Mouse (Mus musculus): ENCODE measurements at regions not wholly inside any gene's neighbourhood (a gene's known extent, or its start where the extent isn't known, plus 50 kb on each side); places are given as distances from the start of the nearest gene placed in this dataset.

DNA sequence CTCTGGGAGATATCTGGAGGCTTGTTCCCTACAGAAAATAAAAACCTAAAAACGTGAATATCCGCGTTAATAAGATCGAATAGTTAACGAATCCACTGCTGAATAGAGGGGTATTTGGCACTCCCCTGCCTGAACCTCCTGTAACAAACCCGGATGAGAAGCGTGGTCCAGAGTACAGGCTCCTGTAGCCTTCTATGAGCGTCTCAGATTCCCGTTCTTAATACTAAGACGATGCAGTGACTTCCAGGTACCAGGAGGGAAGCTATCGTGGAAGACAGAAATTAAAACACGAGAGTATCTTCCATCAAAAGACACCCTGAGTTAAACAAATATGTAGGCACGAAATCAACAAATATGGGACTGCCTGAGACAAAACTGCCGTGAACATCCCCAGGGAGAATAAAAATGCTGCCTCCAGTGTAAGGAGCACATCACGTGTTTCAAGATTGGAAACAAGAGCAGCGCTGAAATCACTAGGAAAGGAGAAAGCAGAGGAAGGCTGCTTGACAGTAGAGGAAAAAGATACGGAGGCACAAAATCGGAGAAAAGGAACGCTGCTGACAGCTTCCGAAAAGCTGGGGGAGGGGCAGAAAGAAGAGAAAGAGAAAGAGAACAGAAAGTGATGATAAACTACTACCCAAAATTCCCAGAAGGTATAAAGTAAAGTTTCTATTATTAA, 83.6 kb upstream of the Ift57 start:
- no peak overlapping the region for H3K27ac ChIP-seq
- no peak overlapping the region for H3K4me2 ChIP-seq
- no peak overlapping the region for H3K9ac ChIP-seq
- H3K27me3 ChIP-seq (replicated peaks): no peaks in the 10 kb centered on the region
- H3K9me3 ChIP-seq (replicated peaks): no peaks in the 10 kb centered on the region; the same call in 1 of the 2 replicates
- H3K36me3 ChIP-seq: no peaks in the 10 kb centered on the region
- WGBS (ENCODE audit: insufficient replicate concordance): 74% methylated on average over 20 of the region's 20 CpGs
- no peak for ATAC-seq
- H3K4me1 ChIP-seq: no peaks in the 10 kb centered on the region
- no peak overlapping the region for H3K4me3 ChIP-seq

DNA sequence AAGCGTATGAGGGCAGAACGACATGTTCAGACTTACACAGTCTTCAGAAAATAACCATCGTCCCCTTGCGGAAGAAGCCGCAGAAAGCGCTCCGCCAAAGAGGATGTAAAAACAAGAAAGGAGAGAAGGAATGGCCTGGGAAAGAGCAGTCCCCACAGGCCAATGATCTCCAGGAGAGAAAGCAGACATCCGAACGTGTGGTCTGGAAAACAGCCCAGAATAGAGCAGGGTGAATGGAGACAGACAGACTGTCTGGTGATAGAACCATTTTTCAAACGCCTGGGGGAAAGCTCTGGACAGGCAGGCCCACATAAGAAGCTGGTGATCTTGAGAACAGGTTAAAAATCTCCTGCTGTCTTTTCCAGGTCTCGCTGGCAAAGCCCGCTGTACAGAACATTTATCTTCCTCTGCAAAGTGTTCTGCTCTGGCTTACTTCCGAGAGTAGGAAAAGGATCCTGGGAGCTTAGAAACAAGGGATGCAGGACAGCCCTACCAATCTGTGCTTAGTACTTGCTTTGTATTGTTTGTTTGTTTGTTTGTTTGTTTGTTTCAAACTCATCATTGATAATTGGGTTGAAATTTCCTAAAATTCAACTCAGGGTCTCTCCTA, 82.7 kb upstream of the Ift57 start:
- Histone ChIP-seq H3K4me1 (no peaks in the 10 kb centered on the region), H3K4me3 (no peak overlapping the region), H3K27ac (no peak overlapping the region)

DNA sequence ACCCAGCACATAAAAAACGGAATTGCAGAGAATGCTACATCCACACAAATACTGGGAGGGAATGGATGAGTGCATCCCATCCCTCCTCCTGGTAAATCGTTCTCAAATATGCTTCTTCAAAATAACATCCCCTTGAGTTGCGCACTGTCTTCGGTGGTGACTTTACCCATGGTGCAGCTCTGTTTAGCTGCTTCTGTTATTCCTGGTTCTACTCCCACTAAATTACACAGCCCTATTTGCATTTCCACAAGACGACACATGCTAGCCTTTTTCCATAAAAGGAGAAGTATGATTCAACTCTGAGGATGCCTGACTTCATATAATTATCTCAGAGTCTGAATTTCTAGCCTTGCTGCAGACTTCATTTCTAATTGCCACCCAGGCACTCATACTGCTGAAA, 65.5 kb upstream of the Ift57 start:
- H3K27ac ChIP-seq: no peak overlapping the region
- ATAC-seq: no peak
- no peak overlapping the region for H3K9ac ChIP-seq
- no peaks in the 10 kb centered on the region for H3K4me1 ChIP-seq
- no peaks in the 10 kb centered on the region for H3K9me3 ChIP-seq (replicated peaks)
- no peak overlapping the region for H3K4me3 ChIP-seq
- H3K4me2 ChIP-seq: no peak overlapping the region
- WGBS (ENCODE audit: insufficient replicate concordance): 52% methylated on average over 5 of the region's 5 CpGs
- no peaks in the 10 kb centered on the region for H3K36me3 ChIP-seq
- H3K27me3 ChIP-seq (replicated peaks): no peaks in the 10 kb centered on the region

More for the DNA sequence above, 82.7 kb upstream of the Ift57 start:
- WGBS (ENCODE audit: insufficient replicate concordance): 74% methylated on average over 13 of the region's 13 CpGs
- H3K36me3 ChIP-seq: no peaks in the 10 kb centered on the region
- H3K27me3 ChIP-seq (replicated peaks): no peaks in the 10 kb centered on the region
- H3K9ac ChIP-seq: no peak overlapping the region
- H3K9me3 ChIP-seq (replicated peaks): no peaks in the 10 kb centered on the region; the same call in 1 of the 2 replicates
- ATAC-seq: no peak
- no peak overlapping the region for H3K4me2 ChIP-seq

DNA sequence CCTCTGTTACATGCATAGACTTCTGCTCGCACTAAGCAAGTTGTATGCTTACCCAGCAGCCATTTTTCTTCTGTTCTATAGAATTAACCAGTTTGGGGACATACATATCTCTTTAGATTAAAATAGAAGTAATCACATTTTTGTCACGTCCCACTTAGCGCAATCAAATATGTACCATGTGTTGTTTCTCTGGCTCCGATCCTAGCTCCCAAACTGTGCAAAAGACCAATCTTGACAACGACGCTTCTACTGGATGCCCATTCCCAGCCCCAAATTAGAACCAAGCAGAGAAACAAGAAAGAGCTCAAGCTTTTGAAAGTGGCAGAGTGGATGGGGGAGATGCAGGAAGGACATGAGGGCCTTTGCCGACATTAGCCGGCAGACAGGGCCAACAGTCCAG, 63.5 kb upstream of the Ift57 start:
- Histone ChIP-seq H3K36me3 (no peaks in the 10 kb centered on the region), H3K27ac (no peak overlapping the region), H3K9me3 (replicated peaks) (no peaks in the 10 kb centered on the region), H3K4me3 (no peak overlapping the region), H3K4me1 (no peaks in the 10 kb centered on the region), H3K27me3 (replicated peaks) (no peaks in the 10 kb centered on the region), H3K4me2 (no peak overlapping the region), H3K9ac (no peak overlapping the region)
- WGBS (ENCODE audit: insufficient replicate concordance): 87% methylated on average over 8 of the region's 8 CpGs
- ATAC-seq: no peak

DNA sequence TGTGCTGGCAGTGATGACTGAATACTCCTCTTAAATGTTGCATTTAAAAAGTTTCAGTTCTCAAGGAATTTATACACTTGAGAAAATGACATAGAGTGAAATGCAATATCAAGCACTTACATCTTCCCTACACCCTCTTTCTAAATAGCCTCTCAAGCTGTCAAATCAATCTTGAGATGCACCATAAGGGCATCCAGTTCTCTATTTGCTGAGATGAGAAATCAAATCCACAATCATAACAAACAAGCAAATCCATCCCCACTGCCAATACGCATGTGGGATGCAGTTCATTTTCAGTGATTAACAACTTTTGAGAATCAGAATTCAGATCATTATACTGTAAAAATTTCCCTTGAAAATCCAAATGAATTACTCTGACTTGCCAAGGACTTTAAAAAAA, 62.6 kb upstream of the Ift57 start:
- H3K27ac ChIP-seq: no peak overlapping the region
- H3K4me3 ChIP-seq: no peak overlapping the region
- H3K4me1 ChIP-seq: no peaks in the 10 kb centered on the region
- H3K9ac ChIP-seq: no peak overlapping the region
- H3K4me2 ChIP-seq: no peak overlapping the region
- no peaks in the 10 kb centered on the region for H3K27me3 ChIP-seq (replicated peaks)
- WGBS (ENCODE audit: insufficient replicate concordance): 82% methylated on average over 1 of the region's 1 CpGs
- no peaks in the 10 kb centered on the region for H3K36me3 ChIP-seq
- H3K9me3 ChIP-seq (replicated peaks): no peaks in the 10 kb centered on the region
- ATAC-seq: no peak

DNA sequence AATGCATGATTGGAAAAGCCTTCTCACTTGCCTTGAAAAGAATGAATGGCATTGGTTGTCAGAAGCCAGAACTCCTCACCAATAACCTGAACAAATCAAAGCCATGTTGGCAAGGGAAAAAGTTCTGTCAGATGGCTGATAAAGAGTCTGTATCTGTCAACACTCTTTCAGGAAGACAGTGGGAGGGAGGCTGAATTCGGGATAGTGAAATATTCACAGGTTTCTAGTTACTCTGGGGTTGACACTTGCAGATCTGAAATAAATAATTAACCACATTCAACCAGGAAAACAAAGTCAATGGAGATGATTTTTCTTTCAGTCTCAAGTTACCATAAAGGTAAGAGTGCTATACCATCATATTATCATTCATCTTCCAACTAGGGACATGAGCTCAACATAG, 56.3 kb upstream of the Ift57 start:
- ATAC-seq: no peak
- Histone ChIP-seq H3K4me1 (no peaks in the 10 kb centered on the region), H3K27me3 (replicated peaks) (no peaks in the 10 kb centered on the region), H3K27ac (no peak overlapping the region), H3K4me3 (no peak overlapping the region), H3K9me3 (replicated peaks) (no peaks in the 10 kb centered on the region), H3K9ac (no peak overlapping the region), H3K36me3 (no peaks in the 10 kb centered on the region), H3K4me2 (no peak overlapping the region)
- whole genome bisulfite sequencing (ENCODE audit: insufficient replicate concordance): 44% methylated on average over 1 of the region's 1 CpGs

DNA sequence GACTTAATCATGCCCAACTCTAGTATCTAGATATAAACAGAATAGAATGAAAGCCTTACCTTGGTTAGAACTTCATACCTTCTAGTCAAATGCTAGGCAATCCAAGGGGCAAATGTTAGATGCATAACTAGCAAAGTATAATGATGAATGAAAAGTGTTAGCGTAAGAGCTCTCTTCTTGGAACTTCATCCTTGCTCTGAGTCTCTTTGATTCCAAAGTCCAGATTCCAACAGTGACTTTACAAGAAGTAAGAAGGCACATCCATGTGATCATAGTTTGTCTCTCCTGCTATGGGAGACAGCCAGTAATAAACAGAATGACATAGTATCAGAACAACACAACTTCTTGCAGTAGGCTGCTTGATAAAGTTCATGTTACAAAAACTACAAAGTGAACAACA, 54.6 kb upstream of the Ift57 start:
- no peak overlapping the region for H3K9ac ChIP-seq
- no peak overlapping the region for H3K4me2 ChIP-seq
- H3K9me3 ChIP-seq (replicated peaks): no peaks in the 10 kb centered on the region
- no peaks in the 10 kb centered on the region for H3K36me3 ChIP-seq
- no peaks in the 10 kb centered on the region for H3K27me3 ChIP-seq (replicated peaks)
- 76% methylated on average over 1 of the region's 1 CpGs for WGBS (ENCODE audit: insufficient replicate concordance)
- H3K4me1 ChIP-seq: no peaks in the 10 kb centered on the region
- ATAC-seq: no peak
- no peak overlapping the region for H3K4me3 ChIP-seq
- no peak overlapping the region for H3K27ac ChIP-seq

DNA sequence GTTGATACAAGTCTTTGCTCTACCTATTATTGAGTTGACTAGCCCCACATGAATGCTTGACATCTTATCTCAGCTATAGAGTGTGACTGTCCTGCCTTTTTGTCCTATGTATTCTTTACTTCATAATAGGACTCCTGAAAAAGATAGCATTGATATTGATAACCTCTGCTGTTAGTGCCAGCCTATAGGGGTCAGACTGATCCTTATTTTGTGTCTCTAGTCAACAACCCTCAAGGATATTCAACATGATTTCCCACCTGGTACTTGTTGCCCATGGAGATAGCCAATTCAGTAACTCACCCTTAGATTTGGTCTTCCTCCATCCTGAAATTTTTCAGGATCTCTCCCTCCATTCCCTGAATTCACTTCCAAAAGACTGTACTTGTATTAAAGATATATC, 52.6 kb upstream of the Ift57 start:
- no peak overlapping the region for H3K27ac ChIP-seq
- H3K4me1 ChIP-seq: no peaks in the 10 kb centered on the region
- H3K9me3 ChIP-seq (replicated peaks): no peaks in the 10 kb centered on the region
- H3K36me3 ChIP-seq: no peaks in the 10 kb centered on the region
- H3K27me3 ChIP-seq (replicated peaks): no peaks in the 10 kb centered on the region
- H3K4me3 ChIP-seq: no peak overlapping the region
- H3K4me2 ChIP-seq: no peak overlapping the region
- no peak overlapping the region for H3K9ac ChIP-seq
- no peak for ATAC-seq

Measured in liver, embryonic 12.5 days (tissue).